Mouse (Mus musculus): ENCODE measurements around the gene Foxo1.

DNA sequence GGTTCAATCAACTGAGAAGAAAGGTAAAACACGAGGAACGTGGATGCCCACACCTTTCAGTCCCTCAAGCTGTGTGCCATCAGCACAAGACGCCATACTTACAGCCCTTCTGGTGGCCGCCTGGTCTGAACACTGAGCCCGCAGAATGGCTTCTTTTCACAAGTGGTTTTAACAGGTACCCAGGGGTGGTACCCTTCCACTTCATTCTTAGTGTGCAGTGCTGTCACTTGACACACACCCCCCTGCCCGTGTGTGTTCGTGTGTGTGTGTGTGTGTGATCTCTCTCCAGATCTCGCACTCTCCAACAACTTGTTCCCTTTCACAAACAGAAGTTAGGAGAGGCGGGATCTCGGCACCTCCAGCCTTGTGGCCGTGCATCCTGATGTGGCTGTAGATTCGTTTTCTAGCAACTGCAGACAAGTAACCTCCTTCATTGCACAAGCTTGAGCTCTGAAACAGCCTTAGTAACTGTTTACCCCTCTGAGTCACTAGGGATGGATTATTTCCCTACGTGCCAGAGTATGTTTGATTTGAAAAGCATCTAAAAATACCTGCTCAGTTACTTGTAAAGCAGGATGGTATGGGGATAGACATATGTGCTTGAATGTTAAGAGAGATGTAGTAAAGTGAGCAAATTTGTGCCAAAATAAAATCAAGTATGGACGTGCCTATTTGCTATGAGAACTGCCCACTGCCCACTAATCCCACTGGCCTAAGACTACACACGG lies 29.3 kb downstream of the Foxo1 start:
- TF ChIP-seq POLR2A (IDR thresholded peaks at IDR 0.05; ENCODE audit: insufficient read depth, low read depth, low read length) (no peak), CTCF (IDR thresholded peaks at IDR 0.05; ENCODE audit: insufficient read depth, low read depth, low read length) (no peak)

Measured in olfactory bulb, adult 2 months (tissue).